In genomic region chr19:5923990-5924712, GRCm38 (mm10) we compare ENCODE assay signal across 8 mouse cellular contexts. TPM values are rescaled to one million over a fixed set of nuclear protein-coding genes. Genes with fewer than 3 reads are reported as not detected.
DNase-seq lines count a peak whose midpoint lies in the region; ATAC-seq lines count a peak whose summit lies in the region.

No protein-coding gene starts in this region.

- ATAC-seq in embryonic facial prominence, embryonic 12.5 days (ENCODE audit: insufficient number of reproducible peaks, insufficient read depth, low FRiP score, low TSS enrichment), result peak; percentile 78
- peak; percentile 69 for ATAC-seq in limb, embryonic 12.5 days (ENCODE audit: insufficient number of reproducible peaks, insufficient read depth, low FRiP score, low TSS enrichment, low read depth)
- peak; percentile 84 for ATAC-seq in midbrain, embryonic 14.5 days (ENCODE audit: low FRiP score, low TSS enrichment)

- no peaks in the 10 kb centered on the region for H3K36me3 ChIP-seq in embryonic facial prominence, embryonic 12.5 days
- H3K36me3 ChIP-seq in limb, embryonic 12.5 days, result no peaks in the 10 kb centered on the region
- no peaks in the 10 kb centered on the region for H3K36me3 ChIP-seq in midbrain, embryonic 14.5 days (ENCODE audit: control insufficient read depth, insufficient read depth, low read length)

- peaks cover 14% of the 10 kb centered on the region; the same call in 1 of the 2 replicates for H3K4me1 ChIP-seq in embryonic facial prominence, embryonic 12.5 days
- peaks cover 22% of the 10 kb centered on the region for H3K4me1 ChIP-seq in limb, embryonic 12.5 days (replicated peaks)
- peaks cover 12% of the 10 kb centered on the region for H3K4me1 ChIP-seq in midbrain, embryonic 14.5 days (ENCODE audit: control insufficient read depth, insufficient read depth, low read length)

- H3K9me3 ChIP-seq in embryonic facial prominence, embryonic 12.5 days, result no peaks in the 10 kb centered on the region
- H3K9me3 ChIP-seq in limb, embryonic 12.5 days, result no peaks in the 10 kb centered on the region
- no peaks in the 10 kb centered on the region for H3K9me3 ChIP-seq in midbrain, embryonic 14.5 days (ENCODE audit: control insufficient read depth, low read length)

- peak overlapping the region; percentile 99 for H3K4me2 ChIP-seq in embryonic facial prominence, embryonic 12.5 days (replicated peaks)
- H3K4me2 ChIP-seq in limb, embryonic 12.5 days, result peak overlapping the region; percentile 97
- peak overlapping the region; percentile 89 for H3K4me2 ChIP-seq in midbrain, embryonic 14.5 days (ENCODE audit: low read length)

- H3K9ac ChIP-seq in embryonic facial prominence, embryonic 12.5 days, result peak overlapping the region; percentile 49
- peak overlapping the region; percentile 54 for H3K9ac ChIP-seq in limb, embryonic 12.5 days (replicated peaks)
- peak overlapping the region; percentile 62 for H3K9ac ChIP-seq in midbrain, embryonic 14.5 days (replicated peaks; ENCODE audit: low read length)

- peak overlapping the region; percentile 51; the same call in 1 of the 2 replicates for H3K27ac ChIP-seq in embryonic facial prominence, embryonic 12.5 days
- peak overlapping the region; percentile 74 for H3K27ac ChIP-seq in limb, embryonic 12.5 days
- H3K27ac ChIP-seq in midbrain, embryonic 14.5 days (replicated peaks; ENCODE audit: low read depth, low read length), result peak overlapping the region; percentile 77

- WGBS in embryonic facial prominence, embryonic 12.5 days, result under 1% methylated on average over 38 of the region's 38 CpGs
- 1% methylated on average over 38 of the region's 38 CpGs for WGBS in limb, embryonic 12.5 days
- under 1% methylated on average over 38 of the region's 38 CpGs for WGBS in midbrain, embryonic 14.5 days

- peak; percentile 95 for DNase-seq in 3T3-L1 (ENCODE audit: low read depth, low spot score)
- peak; percentile 90 to 93 for DNase-seq in adrenal gland, postnatal 36 days
- DNase-seq in heart, adult 18-20 months, result peak; percentile 93 to 98
- peak; percentile 95 for DNase-seq in kidney, adult 18-20 months
- DNase-seq in midbrain, embryonic 14.5 days, result peak; percentile 98
- DNase-seq in spleen, adult 18-20 months, result peak; percentile 70 to 92

- 0 out of 2 replicates have a peak, but pooled peaks cover 10% of the 10 kb centered on the region for H3K27me3 ChIP-seq in embryonic facial prominence, embryonic 12.5 days
- H3K27me3 ChIP-seq in limb, embryonic 12.5 days, result peaks cover 17% of the 10 kb centered on the region
- H3K27me3 ChIP-seq in midbrain, embryonic 14.5 days (ENCODE audit: control insufficient read depth, insufficient read depth, low read length), result no peaks in the 10 kb centered on the region

- peak overlapping the region; percentile 47 for H3K4me3 ChIP-seq in embryonic facial prominence, embryonic 12.5 days
- peak overlapping the region; percentile 53 for H3K4me3 ChIP-seq in limb, embryonic 12.5 days (replicated peaks)
- peak overlapping the region; percentile 61 for H3K4me3 ChIP-seq in midbrain, embryonic 14.5 days (replicated peaks; ENCODE audit: low read depth, low read length)

RNA-seq across cellular contexts. Expression of gene Cdc42ep2, which starts 0.5 kb away (rescaled TPM):
- total RNA-seq in adrenal gland, postnatal 36 days (2021), result 1 to 10 TPM; 6.0 to 6.2 TPM
- polyA plus RNA-seq in embryonic facial prominence, embryonic 12.5 days (2016; fragmentation: Nextera tagmentation; extraction: Ambion mirVana), result 3.6 and 4.2 TPM in 2 replicates
- total RNA-seq in heart, adult 18-20 months (2021), result 1 to 10 TPM; 6.6 to 9.0 TPM
- polyA plus RNA-seq in limb, embryonic 12.5 days (2016; fragmentation: Nextera tagmentation; extraction: Ambion mirVana), result 2.7 and 3.0 TPM in 2 replicates
- polyA plus RNA-seq in midbrain, embryonic 14.5 days (2014; fragmentation: Nextera tagmentation; extraction: Ambion mirVana), result 12.3 and 16.2 TPM in 2 replicates

RNA-seq across cellular contexts. Expression of gene Dpf2, which starts 11.3 kb away (rescaled TPM):
- 100 to 1,000 TPM in 1 of 2 experiments, 10 to 100 TPM in 1; 89.6 to 120 TPM for total RNA-seq in adrenal gland, postnatal 36 days (2021)
- 192 and 207 TPM in 2 replicates for polyA plus RNA-seq in embryonic facial prominence, embryonic 12.5 days (2016; fragmentation: Nextera tagmentation; extraction: Ambion mirVana)
- total RNA-seq in heart, adult 18-20 months (2021), result 10 to 100 TPM; 77.6 to 84.0 TPM
- 192 and 199 TPM in 2 replicates for polyA plus RNA-seq in limb, embryonic 12.5 days (2016; fragmentation: Nextera tagmentation; extraction: Ambion mirVana)
- 96.6 and 108 TPM in 2 replicates for polyA plus RNA-seq in midbrain, embryonic 14.5 days (2014; fragmentation: Nextera tagmentation; extraction: Ambion mirVana)

RNA-seq across cellular contexts. Expression of gene Tigd3, which starts 30.2 kb away (rescaled TPM):
- total RNA-seq in adrenal gland, postnatal 36 days (2021), result 1 to 10 TPM in 1 of 2 experiments, under 1 TPM in 1; 0.92 to 1.4 TPM
- polyA plus RNA-seq in embryonic facial prominence, embryonic 12.5 days (2016; fragmentation: Nextera tagmentation; extraction: Ambion mirVana), result 5.3 and 6.3 TPM in 2 replicates
- total RNA-seq in heart, adult 18-20 months (2021), result under 1 TPM in 1 of 2 experiments, not detected in 1; 0.35 TPM
- polyA plus RNA-seq in limb, embryonic 12.5 days (2016; fragmentation: Nextera tagmentation; extraction: Ambion mirVana), result 5.5 and 6.6 TPM in 2 replicates
- 9.9 and 10.8 TPM in 2 replicates for polyA plus RNA-seq in midbrain, embryonic 14.5 days (2014; fragmentation: Nextera tagmentation; extraction: Ambion mirVana)

RNA-seq across cellular contexts. Expression of gene Pola2, which starts 39.9 kb away (rescaled TPM):
- total RNA-seq in adrenal gland, postnatal 36 days (2021), result 10 to 100 TPM; 22.9 to 23.7 TPM
- polyA plus RNA-seq in embryonic facial prominence, embryonic 12.5 days (2016; fragmentation: Nextera tagmentation; extraction: Ambion mirVana), result 80.5 and 82.9 TPM in 2 replicates
- total RNA-seq in heart, adult 18-20 months (2021), result 10 to 100 TPM in 1 of 2 experiments, 1 to 10 TPM in 1; 8.7 to 10.6 TPM
- 91.5 and 91.9 TPM in 2 replicates for polyA plus RNA-seq in limb, embryonic 12.5 days (2016; fragmentation: Nextera tagmentation; extraction: Ambion mirVana)
- 17.6 and 23.4 TPM in 2 replicates for polyA plus RNA-seq in midbrain, embryonic 14.5 days (2014; fragmentation: Nextera tagmentation; extraction: Ambion mirVana)

RNA-seq across cellular contexts. Expression of gene Slc25a45, which starts 46.5 kb away (rescaled TPM):
- 10 to 100 TPM in 1 of 2 experiments, 1 to 10 TPM in 1; 9.4 to 33.2 TPM for total RNA-seq in adrenal gland, postnatal 36 days (2021)
- polyA plus RNA-seq in embryonic facial prominence, embryonic 12.5 days (2016; fragmentation: Nextera tagmentation; extraction: Ambion mirVana), result 2.0 and 3.1 TPM in 2 replicates
- total RNA-seq in heart, adult 18-20 months (2021), result 1 to 10 TPM; 2.6 to 2.8 TPM
- polyA plus RNA-seq in limb, embryonic 12.5 days (2016; fragmentation: Nextera tagmentation; extraction: Ambion mirVana), result 1.2 and 2.1 TPM in 2 replicates
- 0.73 and 1.2 TPM in 2 replicates for polyA plus RNA-seq in midbrain, embryonic 14.5 days (2014; fragmentation: Nextera tagmentation; extraction: Ambion mirVana)

Comparison
In these comparisons a context has a peak if more than half of its experiments do, and no peak if none do; other contexts are left out.
1. Peak in every context shown above with its lines: DNase-seq, ATAC-seq, H3K4me3 ChIP-seq and H3K27ac ChIP-seq.